Mouse (Mus musculus): ENCODE measurements around the gene Resp18.

DNA sequence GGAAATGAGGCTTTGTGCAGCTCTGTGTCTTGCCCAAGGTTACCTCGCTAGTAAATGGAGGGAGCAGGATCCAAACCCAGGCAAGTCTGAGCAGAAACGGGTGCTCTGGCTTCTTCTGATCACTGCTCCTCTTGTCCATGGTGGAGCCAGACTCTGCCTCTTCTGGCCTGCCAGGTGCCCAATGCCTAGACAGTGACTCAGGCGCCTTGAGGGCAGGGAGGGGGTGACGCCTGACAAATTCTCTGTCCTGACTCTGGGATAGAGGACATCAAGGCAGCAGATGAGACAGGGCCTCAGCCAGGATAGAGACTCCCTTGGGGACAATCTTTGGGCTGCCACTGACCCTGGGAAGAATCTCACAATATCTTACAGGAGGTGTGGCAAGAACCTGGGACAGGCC, 47.0 kb downstream of the Resp18 start:
- TF ChIP-seq CTCF (IDR thresholded peaks at IDR 0.05; ENCODE audit: borderline replicate concordance, insufficient read depth, low read depth, low read length) (no peak), POLR2A (IDR thresholded peaks at IDR 0.05; ENCODE audit: borderline replicate concordance, insufficient read depth, low read length) (no peak)
